In the genomic region with DNA sequence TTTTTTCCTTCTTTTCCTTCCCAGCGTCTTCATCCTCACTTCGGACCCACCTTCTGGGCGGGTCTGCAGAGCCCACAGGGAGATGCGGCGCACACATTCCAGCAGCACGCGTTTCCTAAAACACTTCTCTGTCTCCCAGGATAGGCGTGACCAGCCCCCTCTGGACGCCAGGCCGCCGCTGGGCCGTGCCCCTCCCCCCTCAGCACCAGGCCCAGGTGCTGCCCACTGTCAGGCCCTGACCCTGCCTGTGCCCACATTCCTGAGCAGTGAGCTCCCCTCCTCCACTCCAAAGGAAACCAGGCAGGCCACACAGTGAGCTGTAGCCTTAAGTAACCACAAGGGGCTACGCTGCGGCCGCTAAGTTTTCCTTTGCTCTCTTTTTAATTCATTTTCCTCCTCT, we compare ENCODE assay signal across 8 mouse cellular contexts. TPM values are rescaled to one million over a fixed set of nuclear protein-coding genes. Genes with fewer than 3 reads are reported as not detected.
A peak's percentile ranks its signal among the peaks of the same experiment; 100 is the strongest.
DNase-seq lines count a peak whose midpoint lies in the region; ATAC-seq and TF ChIP-seq lines count a peak whose summit lies in the region.
"Had no signal": no experiment of that assay in that cellular context is flagged by ENCODE, and none has a peak within 500 bp of the region (broad histone marks: within the 10 kb centered on the region; RNA-seq: fewer than 3 reads in every experiment).

No protein-coding gene starts in this region.

- TF ChIP-seq POLR2A in kidney, adult 2 months (IDR thresholded peaks at IDR 0.05; ENCODE audit: low read depth, low read length), result no peak

- peaks cover 83% of the 10 kb centered on the region for H3K4me1 ChIP-seq in embryonic facial prominence, embryonic 10.5 days
- H3K4me1 ChIP-seq in kidney, adult 2 months (ENCODE audit: control insufficient read depth, insufficient read depth, low read length), result peaks cover 68% of the 10 kb centered on the region

- ATAC-seq in CD4-positive, CD25-positive, alpha-beta regulatory T cell, adult 4 months, result no peak

- intact Hi-C loops in left cerebral cortex, postnatal 14 days (cut with DNase I), result no loop called here

- TF ChIP-seq CTCF in kidney, adult 2 months (conservative IDR thresholded peaks at IDR 0.05; ENCODE audit: insufficient read depth, insufficient read length, low read depth, low read length), result no peak; the same call in 1 of the 2 replicates

- H3K27me3 ChIP-seq in embryonic facial prominence, embryonic 10.5 days (replicated peaks; ENCODE audit: low read depth, poor library complexity, severe bottlenecking), result no peaks in the 10 kb centered on the region
- H3K27me3 ChIP-seq in kidney, adult 2 months (replicated peaks; ENCODE audit: control insufficient read depth, insufficient read depth, low read length), result no peaks in the 10 kb centered on the region

- H3K4me3 ChIP-seq in embryonic facial prominence, embryonic 10.5 days, result peak overlapping the region; percentile 39
- H3K4me3 ChIP-seq in kidney, adult 2 months (ENCODE audit: insufficient read depth, low read depth, low read length), result no peak overlapping the region

- 3% methylated on average over 15 of the region's 15 CpGs for WGBS in embryonic facial prominence, embryonic 10.5 days
- 16% methylated on average over 15 of the region's 15 CpGs for WGBS in kidney, adult 2 months

- H3K9me3 ChIP-seq in embryonic facial prominence, embryonic 10.5 days, result no peaks in the 10 kb centered on the region

- peak; percentile 74 for DNase-seq in R1 (ENCODE audit: low read depth, low spot score)
- peak; percentile 83 for DNase-seq in embryonic facial prominence, embryonic 10.5 days (ENCODE audit: low spot score)
- peak; percentile 78 for DNase-seq in kidney, adult 2 months
- peak; percentile 74 for DNase-seq in lung, postnatal 36 days
- DNase-seq in right cerebral cortex, postnatal 14 days, result no peak
- DNase-seq in left cerebral cortex, postnatal 14 days (ENCODE audit: low spot score in 2 of 2), result no peak

- H3K36me3 ChIP-seq in embryonic facial prominence, embryonic 10.5 days (replicated peaks), result peaks cover 13% of the 10 kb centered on the region
- H3K36me3 ChIP-seq in kidney, adult 2 months (ENCODE audit: control insufficient read depth, insufficient read depth, low read length), result no peaks in the 10 kb centered on the region

- peak overlapping the region; percentile 85 for H3K27ac ChIP-seq in embryonic facial prominence, embryonic 10.5 days (replicated peaks)
- H3K27ac ChIP-seq in kidney, adult 2 months (ENCODE audit: insufficient read depth, low read depth, low read length), result peak overlapping the region; percentile 75

RNA-seq across cellular contexts. Expression of gene Pxn, which starts 17.5 kb away (rescaled TPM):
- polyA plus RNA-seq in embryonic facial prominence, embryonic 10.5 days (2016; fragmentation: Nextera tagmentation; extraction: Ambion mirVana), result 50.3 and 50.6 TPM in 2 replicates
- polyA plus RNA-seq in kidney, adult 2 months (2012; rRNA removed), result 101 and 122 TPM in 2 replicates
- polyA plus RNA-seq in CD4-positive, CD25-positive, alpha-beta regulatory T cell, adult 4 months (2017; shearing (Covaris generic)), result 10 to 100 TPM; 14.5 to 23.4 TPM
- total RNA-seq in left cerebral cortex, postnatal 14 days (2021), result 10 to 100 TPM; 20.8 to 22.1 TPM

RNA-seq across cellular contexts. Expression of gene Rplp0, which starts 35.3 kb away (rescaled TPM):
- 1,413 and 1,489 TPM in 2 replicates for polyA plus RNA-seq in embryonic facial prominence, embryonic 10.5 days (2016; fragmentation: Nextera tagmentation; extraction: Ambion mirVana)
- polyA plus RNA-seq in kidney, adult 2 months (2012; rRNA removed), result 1,267 and 1,337 TPM in 2 replicates
- polyA plus RNA-seq in CD4-positive, CD25-positive, alpha-beta regulatory T cell, adult 4 months (2017; shearing (Covaris generic)), result 1,000 to 10,000 TPM; 4,123 to 4,128 TPM
- total RNA-seq in left cerebral cortex, postnatal 14 days (2021), result 100 to 1,000 TPM; 286 to 303 TPM

RNA-seq across cellular contexts. Expression of gene Sirt4, which starts 39.4 kb away (rescaled TPM):
- polyA plus RNA-seq in embryonic facial prominence, embryonic 10.5 days (2016; fragmentation: Nextera tagmentation; extraction: Ambion mirVana), result 14.5 and 16.0 TPM in 2 replicates
- 34.0 and 49.3 TPM in 2 replicates for polyA plus RNA-seq in kidney, adult 2 months (2012; rRNA removed)
- 10 to 100 TPM in 1 of 2 experiments, 1 to 10 TPM in 1; 9.9 to 18.6 TPM for polyA plus RNA-seq in CD4-positive, CD25-positive, alpha-beta regulatory T cell, adult 4 months (2017; shearing (Covaris generic))
- total RNA-seq in left cerebral cortex, postnatal 14 days (2021), result 10 to 100 TPM; 27.4 to 27.7 TPM

RNA-seq across cellular contexts. Expression of gene Gcn1l1, which starts 41.1 kb away (rescaled TPM):
- polyA plus RNA-seq in embryonic facial prominence, embryonic 10.5 days (2016; fragmentation: Nextera tagmentation; extraction: Ambion mirVana), result 65.0 and 65.1 TPM in 2 replicates
- 42.2 and 45.4 TPM in 2 replicates for polyA plus RNA-seq in kidney, adult 2 months (2012; rRNA removed)
- 10 to 100 TPM; 25.2 to 36.2 TPM for polyA plus RNA-seq in CD4-positive, CD25-positive, alpha-beta regulatory T cell, adult 4 months (2017; shearing (Covaris generic))
- total RNA-seq in left cerebral cortex, postnatal 14 days (2021), result 10 to 100 TPM; 64.0 to 69.7 TPM

RNA-seq across cellular contexts. Expression of gene Pla2g1b, which starts 57.9 kb away (rescaled TPM):
- polyA plus RNA-seq in embryonic facial prominence, embryonic 10.5 days (2016; fragmentation: Nextera tagmentation; extraction: Ambion mirVana), result not detected in 2 replicates
- 0.74 TPM in 1 of 2 replicates, not detected in the other for polyA plus RNA-seq in kidney, adult 2 months (2012; rRNA removed)
- not detected for polyA plus RNA-seq in CD4-positive, CD25-positive, alpha-beta regulatory T cell, adult 4 months (2017; shearing (Covaris generic))
- total RNA-seq in left cerebral cortex, postnatal 14 days (2021), result not detected
- total RNA-seq: neutrophil, adult 5-6 weeks had no signal

Comparison
In these comparisons a context has a peak if more than half of its experiments do, and no peak if none do; other contexts are left out.
1. DNase-seq: peak in R1 (single experiment), embryonic facial prominence, embryonic 10.5 days (single experiment), kidney, adult 2 months (single experiment) and lung, postnatal 36 days (single experiment); none in right cerebral cortex, postnatal 14 days (single experiment) and left cerebral cortex, postnatal 14 days (0 of 2).